Mouse (Mus musculus): ENCODE data around the gene Btg1.

DNA sequence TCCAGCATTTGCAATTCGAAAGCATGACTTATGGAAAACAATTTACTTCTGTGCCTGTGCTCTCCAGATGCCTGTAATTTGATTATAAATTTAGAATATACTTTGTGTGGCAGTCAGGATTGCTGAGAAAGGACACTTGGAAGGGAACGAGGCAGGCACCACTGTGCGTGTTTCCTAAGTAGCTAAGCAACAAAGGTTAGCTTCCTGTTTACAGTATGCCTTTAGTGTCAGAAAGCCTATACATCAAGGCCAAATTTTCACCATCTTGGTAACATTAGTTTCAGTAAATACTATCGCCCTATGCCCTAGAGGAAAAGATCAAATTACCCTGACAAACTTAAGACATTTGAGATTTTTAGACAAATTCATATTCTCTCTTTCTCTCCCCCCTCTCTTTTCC is 37.4 kb upstream of the Btg1 start:
- no peak for TF ChIP-seq POLR2A (IDR thresholded peaks at IDR 0.05; ENCODE audit: insufficient read depth, low read depth, low read length)
- TF ChIP-seq CTCF (IDR thresholded peaks at IDR 0.05; ENCODE audit: insufficient read depth, low read depth, low read length): no peak
